Mouse (Mus musculus) neural tube, embryonic 15.5 days (tissue): ENCODE measurements around the gene Hook2. TPM values are rescaled to one million over a fixed set of nuclear protein-coding genes. Genes with fewer than 3 reads are reported as not detected.
A peak's percentile ranks its signal among the peaks of the same experiment; 100 is the strongest.

Experiments used
- ATAC-seq: fragments of 200-750 bp; cut with Nextera tagmentation; 2 replicates; pipeline ENCODE4 v1.8.0; 2017; ENCODE audit warnings: mild to moderate bottlenecking, moderate TSS enrichment, moderate library complexity; ENCODE audit not compliant: low FRiP score
- H3K27ac ChIP-seq: fragments of 300-500 bp; sonication (generic); replicated peaks from 2 replicates; pipeline ENCODE4 v1.5.1; 2015; ENCODE audit warnings: mild to moderate bottlenecking, inconsistent platforms
- H3K27me3 ChIP-seq: fragments of 300-500 bp; sonication (generic); replicated peaks from 2 replicates; pipeline ENCODE4 v1.6.1; 2015; ENCODE audit warnings: inconsistent platforms
- H3K36me3 ChIP-seq: fragments of 300-500 bp; sonication (generic); 2 replicates; pipeline ENCODE4 v1.6.1; 2015; ENCODE audit warnings: inconsistent platforms
- H3K4me1 ChIP-seq: fragments of 300-500 bp; sonication (generic); 2 replicates; pipeline ENCODE4 v1.6.1; 2015; ENCODE audit warnings: inconsistent platforms
- H3K4me2 ChIP-seq: fragments of 300-500 bp; sonication (generic); 2 replicates; pipeline ENCODE4 v1.6.1; 2015; ENCODE audit warnings: inconsistent platforms, mild to moderate bottlenecking, moderate library complexity
- H3K4me3 ChIP-seq: fragments of 300-500 bp; sonication (generic); replicated peaks from 2 replicates; pipeline ENCODE4 v1.5.1; 2015; ENCODE audit warnings: mild to moderate bottlenecking, inconsistent platforms
- H3K9ac ChIP-seq: fragments of 300-500 bp; sonication (generic); replicated peaks from 2 replicates; pipeline ENCODE4 v1.6.1; 2015; ENCODE audit warnings: mild to moderate bottlenecking, inconsistent platforms
- H3K9me3 ChIP-seq: fragments of 300-500 bp; sonication (generic); replicated peaks from 2 replicates; pipeline ENCODE4 v1.6.1; 2016; ENCODE audit warnings: inconsistent platforms
- WGBS: fragments of 180-500 bp; shearing (Covaris S2); methylation state at CpG from one replicate; pipeline ENCODE4 v1.1.7; 2015; ENCODE audit warnings: mixed read lengths; 5-methylcytosine and 5-hydroxymethylcytosine counted together
- polyA plus RNA-seq: library from polyadenylated mRNA; unstranded; fragments of >200 nt; fragmentation: Nextera tagmentation; extraction: Ambion mirVana; gene quantifications from 2 replicates; pipeline ENCODE4 v1.2.1, GENCODE M21; 2015

The Hook2 gene
- polyA plus RNA-seq, 1 experiment from 2014 or later: 33.9 TPM

GRCm38 (mm10) chr8:84963952-84964351 lies 26.5 kb upstream of the Hook2 start:
- Histone ChIP-seq H3K4me1 (peaks cover 34% of the 10 kb centered on the region), H3K4me3 (no peak overlapping the region), H3K9ac (no peak overlapping the region), H3K36me3 (peaks cover 19% of the 10 kb centered on the region), H3K27me3 (no peaks in the 10 kb centered on the region), H3K4me2 (no peak overlapping the region), H3K9me3 (no peaks in the 10 kb centered on the region), H3K27ac (no peak overlapping the region)
- WGBS: 87% methylated on average over 4 of the region's 4 CpGs
- ATAC-seq: no peak

GRCm38 (mm10) chr8:84965731-84966291 lies 24.6 kb upstream of the Hook2 start:
- Histone ChIP-seq H3K4me3 (peak overlapping the region; percentile 69), H3K27me3 (no peaks in the 10 kb centered on the region), H3K9ac (peak overlapping the region; percentile 79), H3K36me3 (peaks cover 14% of the 10 kb centered on the region; the same call in 1 of the 2 replicates), H3K4me2 (peak overlapping the region; percentile 96), H3K27ac (peak overlapping the region; percentile 76), H3K4me1 (peaks cover 41% of the 10 kb centered on the region), H3K9me3 (no peaks in the 10 kb centered on the region)
- under 1% methylated on average over 41 of the region's 41 CpGs for WGBS
- ATAC-seq: peak; percentile 81

- Histone ChIP-seq H3K4me3 (0 out of 2 replicates have a peak overlapping the region, but pooled peaks have one; percentile 69), H3K9ac (no peak overlapping the region), H3K36me3 (peaks cover 15% of the 10 kb centered on the region), H3K9me3 (no peaks in the 10 kb centered on the region), H3K27me3 (no peaks in the 10 kb centered on the region), H3K27ac (peak overlapping the region; percentile 54), H3K4me1 (peaks cover 49% of the 10 kb centered on the region), H3K4me2 (peak overlapping the region; percentile 96)
- WGBS: 66% methylated on average over 3 of the region's 3 CpGs
- no peak for ATAC-seq
Measured at GRCm38 (mm10) chr8:84966603-84967002, 23.8 kb upstream of the Hook2 start.

GRCm38 (mm10) chr8:84967532-84968304 lies 22.7 kb upstream of the Hook2 start:
- no peak overlapping the region for H3K4me2 ChIP-seq
- H3K27ac ChIP-seq: no peak overlapping the region
- 91% methylated on average over 13 of the region's 13 CpGs for WGBS
- H3K4me1 ChIP-seq: peaks cover 50% of the 10 kb centered on the region
- H3K36me3 ChIP-seq: peaks cover 20% of the 10 kb centered on the region
- no peak overlapping the region for H3K4me3 ChIP-seq
- no peak for ATAC-seq
- H3K9ac ChIP-seq: no peak overlapping the region
- H3K27me3 ChIP-seq: no peaks in the 10 kb centered on the region
- no peaks in the 10 kb centered on the region for H3K9me3 ChIP-seq

GRCm38 (mm10) chr8:84968650-84969049 lies 21.8 kb upstream of the Hook2 start:
- peaks cover 29% of the 10 kb centered on the region for H3K36me3 ChIP-seq
- no peaks in the 10 kb centered on the region for H3K9me3 ChIP-seq
- no peaks in the 10 kb centered on the region for H3K27me3 ChIP-seq
- 14% methylated on average over 2 of the region's 2 CpGs for WGBS
- peak overlapping the region; percentile 73 for H3K4me3 ChIP-seq
- ATAC-seq: no peak
- H3K9ac ChIP-seq: peak overlapping the region; percentile 87
- peaks cover 50% of the 10 kb centered on the region for H3K4me1 ChIP-seq
- peak overlapping the region; percentile 88 for H3K27ac ChIP-seq
- peak overlapping the region; percentile 71 for H3K4me2 ChIP-seq

- Histone ChIP-seq H3K27me3 (no peaks in the 10 kb centered on the region), H3K27ac (peak within 1 kb of the TSS; percentile 88), H3K4me3 (peak within 1 kb of the TSS; percentile 73), H3K4me1 (peaks cover 52% of the 10 kb centered on the region), H3K9ac (peak within 1 kb of the TSS; percentile 87), H3K4me2 (peak within 1 kb of the TSS; percentile 71), H3K36me3 (peaks cover 34% of the 10 kb centered on the region), H3K9me3 (no peaks in the 10 kb centered on the region)
- WGBS: under 1% methylated on average over 56 of the region's 56 CpGs
- ATAC-seq: peak; percentile 83
Measured at GRCm38 (mm10) chr8:84969241-84970134, 20.9 kb upstream of the Hook2 start, which contains the start of the genes Gm49661, Prdx2 and Rnaseh2a. TSS of gene Gm49661 (minus strand) at chr8:84969433. TSS of gene Prdx2 (plus strand) at chr8:84969587. TSS of gene Rnaseh2a (minus strand) at chr8:84969767.

GRCm38 (mm10) chr8:84970135-84970790 lies 20.1 kb upstream of the Hook2 start:
- Histone ChIP-seq H3K4me1 (peaks cover 52% of the 10 kb centered on the region), H3K9ac (peak overlapping the region; percentile 87), H3K9me3 (no peaks in the 10 kb centered on the region), H3K4me2 (peak overlapping the region; percentile 71), H3K27me3 (no peaks in the 10 kb centered on the region), H3K27ac (peak overlapping the region; percentile 88), H3K4me3 (peak overlapping the region; percentile 73), H3K36me3 (peaks cover 38% of the 10 kb centered on the region)
- ATAC-seq: no peak
- 8% methylated on average over 21 of the region's 21 CpGs for whole genome bisulfite sequencing

GRCm38 (mm10) chr8:84970913-84971312 lies 19.5 kb upstream of the Hook2 start:
- peak overlapping the region; percentile 87 for H3K9ac ChIP-seq
- H3K27ac ChIP-seq: no peak overlapping the region; the same call in 1 of the 2 replicates
- WGBS: 69% methylated on average over 5 of the region's 5 CpGs
- peaks cover 39% of the 10 kb centered on the region for H3K36me3 ChIP-seq
- H3K27me3 ChIP-seq: no peaks in the 10 kb centered on the region
- ATAC-seq: no peak
- peaks cover 54% of the 10 kb centered on the region for H3K4me1 ChIP-seq
- peak overlapping the region; percentile 73 for H3K4me3 ChIP-seq
- no peaks in the 10 kb centered on the region for H3K9me3 ChIP-seq
- peak overlapping the region; percentile 71 for H3K4me2 ChIP-seq

- 96% methylated on average over 1 of the region's 1 CpGs for WGBS
- no peak overlapping the region for H3K4me2 ChIP-seq
- no peaks in the 10 kb centered on the region for H3K27me3 ChIP-seq
- H3K9ac ChIP-seq: no peak overlapping the region
- no peaks in the 10 kb centered on the region for H3K9me3 ChIP-seq
- no peak overlapping the region for H3K27ac ChIP-seq
- peaks cover 39% of the 10 kb centered on the region for H3K36me3 ChIP-seq
- H3K4me1 ChIP-seq: peaks cover 62% of the 10 kb centered on the region
- H3K4me3 ChIP-seq: no peak overlapping the region
- ATAC-seq: no peak
Measured at GRCm38 (mm10) chr8:84973079-84973478, 17.3 kb upstream of the Hook2 start.

GRCm38 (mm10) chr8:84973803-84974542 lies 16.4 kb upstream of the Hook2 start:
- Histone ChIP-seq H3K9me3 (no peaks in the 10 kb centered on the region), H3K4me2 (no peak overlapping the region), H3K27ac (no peak overlapping the region), H3K36me3 (peaks cover 39% of the 10 kb centered on the region), H3K4me3 (no peak overlapping the region), H3K27me3 (no peaks in the 10 kb centered on the region), H3K9ac (no peak overlapping the region), H3K4me1 (peaks cover 62% of the 10 kb centered on the region)
- 55% methylated on average over 4 of the region's 4 CpGs for WGBS
- no peak for ATAC-seq
